Mouse (Mus musculus) mouse trophoblast stem cell (cell line): ENCODE data around the gene Drosha.

ENCODE experiments used
- in situ Hi-C, 2 experiments: fragments of 300-500 bp; cut with MseI, MboI; formaldehyde crosslinking; loops; 2 replicates in 1 of 2; 3 replicates in 1 of 2; pipeline ENCODE4 v1.15.1; 2025

Gene Drosha

DNA sequence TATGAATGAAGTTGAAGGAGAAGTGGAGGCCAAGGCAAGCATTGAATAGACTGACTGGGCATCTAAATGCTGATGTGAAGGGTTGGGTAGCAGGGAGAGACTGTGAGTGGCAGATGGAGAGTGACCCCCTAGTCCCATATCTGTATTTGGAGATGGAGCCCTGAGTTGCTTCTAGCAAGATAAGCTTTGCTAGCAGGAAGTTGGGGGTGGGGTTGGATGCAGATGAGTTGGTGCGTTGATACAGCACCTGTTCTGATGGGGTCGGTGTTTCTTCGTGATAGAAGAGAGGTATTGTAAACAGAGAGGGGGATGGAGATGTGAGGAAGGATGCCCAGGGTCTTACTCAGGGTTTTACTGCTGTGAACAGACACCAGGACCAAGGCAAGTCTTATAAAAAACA lies 5.3 kb downstream of the Drosha start:
- in situ Hi-C loops, result no loop called here

DNA sequence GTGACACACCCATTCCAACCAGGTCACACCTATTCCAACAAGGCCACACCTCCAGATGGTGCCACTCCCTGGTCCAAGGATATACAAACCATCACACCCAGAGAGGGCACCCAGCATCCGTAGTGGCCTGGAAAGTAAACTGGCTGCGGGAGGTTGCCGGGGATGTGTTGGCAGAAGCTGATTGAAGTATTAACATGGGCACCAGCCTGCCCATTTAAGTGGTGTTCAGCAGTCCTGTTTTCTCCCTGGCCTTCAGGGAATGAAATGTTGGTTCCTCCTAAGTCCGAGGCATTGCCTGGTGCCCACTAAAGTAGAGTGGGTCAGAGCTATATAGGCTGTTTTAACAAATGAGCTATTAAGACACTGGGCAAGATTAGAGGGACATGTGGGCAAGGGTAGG lies 8.0 kb downstream of the Drosha start:
- in situ Hi-C loops, result no loop called here

DNA sequence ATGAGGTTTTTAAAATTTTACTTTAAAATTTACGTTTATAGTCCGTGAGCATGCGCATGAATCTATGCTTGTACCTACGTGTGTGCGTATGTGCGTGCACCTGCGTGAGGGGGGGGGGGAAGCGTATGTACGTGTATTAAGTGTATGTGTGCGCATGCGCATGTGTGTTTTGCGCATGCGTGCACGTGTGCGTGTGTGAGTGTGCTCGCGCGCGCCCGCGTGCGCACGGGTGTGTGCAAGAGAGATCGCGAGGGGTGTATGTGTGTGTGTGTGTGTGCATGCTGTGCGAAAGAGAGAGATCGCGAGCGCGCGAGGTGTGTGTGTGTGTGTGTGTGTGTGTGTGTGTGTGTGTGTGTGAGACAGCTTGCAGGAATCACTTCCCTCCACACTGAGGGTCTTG lies 8.8 kb downstream of the Drosha start:
- in situ Hi-C loops, result no loop called here

DNA sequence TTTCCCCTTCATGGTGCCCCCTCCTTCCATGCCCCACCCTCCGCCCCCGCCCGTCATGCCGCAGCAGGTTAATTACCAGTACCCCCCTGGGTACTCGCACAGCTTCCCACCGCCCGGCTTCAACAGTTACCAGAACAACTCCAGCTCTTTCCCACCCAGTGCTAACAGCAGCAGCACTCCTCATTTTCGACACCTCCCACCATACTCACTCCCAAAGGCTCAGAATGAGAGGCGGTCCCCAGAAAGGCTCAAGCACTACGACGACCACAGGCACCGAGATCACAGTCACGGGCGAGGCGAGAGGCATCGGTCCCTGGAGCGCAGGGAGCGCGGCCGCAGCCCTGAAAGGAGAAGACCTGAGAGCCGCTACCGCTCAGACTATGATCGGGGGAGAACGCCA lies 9.6 kb downstream of the Drosha start:
- in situ Hi-C loops, result no loop called here

DNA sequence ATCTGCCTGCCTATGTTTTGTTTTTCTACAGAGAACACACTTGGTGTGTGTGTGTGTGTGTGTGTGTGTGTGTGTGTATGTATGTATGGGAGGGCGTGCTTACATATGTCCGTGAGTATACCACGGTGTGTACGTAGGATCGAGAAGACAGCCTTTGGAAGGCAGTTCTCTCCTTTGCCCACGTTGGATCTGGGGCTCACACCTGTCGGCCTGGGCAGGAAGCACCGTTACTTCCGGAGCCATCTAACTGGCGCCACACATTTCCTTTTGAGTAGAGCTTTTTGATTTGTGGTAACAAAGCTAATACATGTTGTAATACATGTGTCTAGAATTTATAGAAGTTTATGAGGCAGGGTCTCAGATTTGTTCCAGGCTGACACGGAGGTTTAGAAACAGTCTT lies 16.1 kb downstream of the Drosha start:
- in situ Hi-C loops, result no loop called here

- in situ Hi-C loops, result no loop called here
Measured at GRCm38 (mm10) chr15:12842833-12843232, 18.2 kb downstream of the Drosha start.

- in situ Hi-C loops, result no loop called here
Measured at GRCm38 (mm10) chr15:12848196-12848975, 23.8 kb downstream of the Drosha start.

- in situ Hi-C loops, result no loop called here
Measured at GRCm38 (mm10) chr15:12849373-12849772, 24.8 kb downstream of the Drosha start.

GRCm38 (mm10) chr15:12853471-12853870 lies 28.9 kb downstream of the Drosha start:
- in situ Hi-C loops, result no loop called here

- in situ Hi-C loops, result no loop called here
Measured at GRCm38 (mm10) chr15:12856780-12857179, 32.2 kb downstream of the Drosha start.

DNA sequence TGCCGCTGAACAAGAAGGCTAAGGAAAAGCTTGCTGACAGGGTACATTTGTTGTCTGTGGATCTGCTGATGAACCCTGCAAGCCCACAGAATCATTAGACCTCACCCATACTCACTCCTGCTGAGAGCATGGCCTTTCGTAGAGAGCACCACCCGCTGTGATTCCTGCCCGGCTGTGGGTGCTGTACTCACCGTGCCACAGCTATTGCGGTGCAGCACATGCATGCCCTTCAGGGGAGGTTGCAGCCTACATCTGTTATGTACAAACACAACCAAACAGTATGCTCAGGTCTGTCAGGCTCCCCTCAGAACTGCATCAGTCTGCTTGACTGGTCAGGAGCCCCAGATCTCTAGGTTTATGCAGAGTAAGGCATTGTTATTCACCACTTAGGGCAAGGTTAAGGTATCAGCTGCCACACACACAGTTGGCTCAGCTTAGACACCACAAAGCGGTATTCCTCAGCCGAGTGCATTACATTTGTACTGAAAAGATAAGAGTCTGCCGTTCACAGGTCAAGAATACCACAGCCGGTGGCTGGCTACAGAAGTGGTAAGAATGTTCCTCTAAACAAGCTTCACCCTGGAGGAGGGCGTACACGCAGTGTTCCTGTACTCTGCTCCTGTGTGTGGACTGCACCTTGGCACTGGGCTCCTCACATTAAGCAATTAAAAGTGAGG lies 33.4 kb downstream of the Drosha start:
- in situ Hi-C loops, result no loop called here

DNA sequence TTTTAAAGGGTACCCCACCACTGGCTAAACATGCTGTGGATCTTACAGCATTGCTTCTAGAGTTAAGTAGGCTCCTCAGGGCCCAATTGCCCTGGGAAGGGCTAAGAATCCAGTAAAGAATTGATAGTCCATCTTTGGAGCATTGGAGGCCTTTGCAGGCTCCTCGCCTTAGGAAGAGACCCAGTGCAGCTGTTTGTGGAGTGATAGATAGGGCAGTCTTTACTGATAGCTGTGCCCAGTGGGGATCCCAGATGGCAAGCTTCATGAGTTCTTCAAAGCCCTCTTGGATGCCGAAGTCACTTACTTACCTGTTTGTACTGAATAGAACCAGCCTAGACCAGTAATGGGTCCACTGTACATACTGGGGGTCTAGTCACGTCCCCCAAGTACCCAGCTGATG lies 34.0 kb downstream of the Drosha start:
- in situ Hi-C loops, result no loop called here

DNA sequence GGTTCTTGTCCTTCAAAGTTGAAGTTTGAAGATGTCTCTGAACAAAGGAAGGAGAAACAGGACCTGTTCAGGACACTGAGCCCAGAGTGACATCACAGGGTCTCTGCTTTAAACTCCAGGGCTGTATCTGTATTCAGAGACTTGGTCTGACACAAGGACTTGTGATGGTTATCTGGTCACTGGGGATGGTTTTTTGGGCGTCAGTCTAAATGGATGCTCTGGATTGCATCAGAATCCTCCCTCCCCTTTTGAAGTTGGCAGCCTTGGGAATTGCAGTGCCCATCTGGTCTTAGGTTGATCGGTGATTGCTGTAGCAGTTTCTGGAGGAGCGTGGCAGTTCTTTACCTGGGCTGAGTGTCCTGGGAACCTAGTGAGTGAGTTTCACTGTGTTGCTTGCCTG lies 37.4 kb downstream of the Drosha start:
- in situ Hi-C loops, result no loop called here

DNA sequence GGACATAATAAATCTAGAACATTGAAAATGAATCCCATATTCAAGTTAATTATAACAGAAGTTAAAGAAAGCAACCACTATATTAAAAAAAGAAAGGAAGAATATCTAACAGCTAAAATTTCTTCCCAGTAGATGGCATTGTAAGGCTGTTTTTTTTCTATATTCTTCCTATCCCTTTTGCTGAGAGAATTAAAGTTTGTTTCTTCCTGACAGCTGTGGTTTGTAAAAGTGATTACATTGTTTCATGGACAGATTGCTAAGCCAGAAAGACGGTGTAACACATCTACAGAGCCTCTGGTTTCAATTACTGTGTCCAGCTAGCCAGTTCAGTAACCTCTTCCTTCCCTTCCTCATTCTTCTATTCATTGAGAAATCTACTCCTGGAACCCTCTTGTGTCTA lies 39.1 kb downstream of the Drosha start:
- in situ Hi-C loops, result no loop called here

- in situ Hi-C loops, result no loop called here
Measured at GRCm38 (mm10) chr15:12865595-12866314, 41.1 kb downstream of the Drosha start.

- in situ Hi-C loops, result no loop called here
Measured at GRCm38 (mm10) chr15:12867269-12867668, 42.7 kb downstream of the Drosha start.

DNA sequence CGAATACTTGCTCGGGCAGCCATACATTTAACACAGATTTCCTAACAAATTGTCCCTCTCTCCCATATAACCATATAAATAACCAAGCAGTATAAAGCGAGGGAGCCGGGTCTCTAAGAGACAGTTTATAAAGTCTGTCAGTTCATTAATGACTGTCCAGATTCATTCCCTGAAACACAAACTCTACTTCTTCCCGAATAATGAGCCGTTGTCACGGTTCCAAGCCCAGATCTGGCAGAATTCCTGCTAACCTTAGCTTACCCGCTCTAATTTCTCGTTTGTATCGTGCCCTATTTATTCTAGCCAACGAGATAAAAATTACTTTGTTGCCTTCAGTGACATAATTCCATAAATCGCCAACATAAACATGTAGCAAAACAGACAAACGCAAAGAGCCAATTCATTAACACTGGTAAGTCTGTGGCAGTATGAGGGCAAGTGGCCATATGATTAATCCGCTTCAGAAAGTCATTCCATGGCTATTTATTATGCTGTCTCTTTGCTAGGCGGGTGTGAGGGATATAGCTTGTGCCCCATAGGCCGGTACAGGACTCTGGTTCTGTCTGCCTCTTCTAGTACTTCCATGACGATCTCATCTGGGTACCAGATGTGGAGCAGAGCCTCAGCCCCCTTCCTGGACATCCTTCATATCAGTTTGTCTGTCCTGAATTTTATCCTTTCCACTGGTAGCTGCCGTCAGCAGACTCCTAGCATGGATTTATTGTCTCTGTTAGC lies 51.0 kb downstream of the Drosha start:
- in situ Hi-C loops, result no loop called here

DNA sequence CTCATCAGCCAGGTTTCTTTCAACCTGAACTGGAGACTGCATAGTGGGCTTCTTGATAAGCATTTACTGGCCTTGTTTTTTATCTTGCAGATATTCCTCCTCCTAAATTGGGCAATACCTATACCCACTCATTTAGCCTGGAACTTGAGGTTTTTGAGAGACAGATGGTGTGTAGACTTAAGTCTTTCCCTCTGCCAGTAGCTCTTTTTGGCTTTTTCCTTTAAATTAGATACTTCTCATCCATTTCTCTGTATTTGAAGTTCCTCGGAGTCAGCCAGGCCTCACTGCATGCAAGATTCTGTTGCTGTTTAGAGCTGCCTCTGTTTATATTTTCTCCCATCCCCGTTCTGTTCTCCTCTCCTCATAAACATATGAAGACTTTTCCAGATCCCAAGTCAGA lies 51.7 kb downstream of the Drosha start:
- in situ Hi-C loops, result no loop called here

- in situ Hi-C loops, result no loop called here
Measured at GRCm38 (mm10) chr15:12876881-12877280, 52.3 kb downstream of the Drosha start.

- in situ Hi-C loops, result no loop called here
Measured at GRCm38 (mm10) chr15:12877934-12878333, 53.3 kb downstream of the Drosha start.

DNA sequence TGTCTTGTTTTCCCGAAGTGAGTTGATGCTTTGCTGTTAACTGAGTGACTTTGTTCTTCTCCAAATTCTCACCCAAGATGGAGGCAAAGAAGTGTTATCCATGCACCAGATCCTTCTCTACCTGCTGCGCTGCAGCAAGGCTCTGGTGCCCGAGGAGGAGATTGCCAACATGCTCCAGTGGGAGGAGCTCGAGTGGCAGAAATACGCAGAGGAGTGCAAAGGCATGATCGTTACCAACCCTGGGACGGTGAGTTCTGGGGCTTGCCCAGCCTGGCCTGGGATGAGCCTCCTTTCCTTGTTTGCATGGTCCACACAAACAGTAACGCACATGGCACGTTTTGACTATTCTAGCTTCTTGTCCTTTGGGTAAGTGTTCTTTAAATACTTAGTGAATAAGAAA lies 54.0 kb downstream of the Drosha start:
- in situ Hi-C loops, result no loop called here

DNA sequence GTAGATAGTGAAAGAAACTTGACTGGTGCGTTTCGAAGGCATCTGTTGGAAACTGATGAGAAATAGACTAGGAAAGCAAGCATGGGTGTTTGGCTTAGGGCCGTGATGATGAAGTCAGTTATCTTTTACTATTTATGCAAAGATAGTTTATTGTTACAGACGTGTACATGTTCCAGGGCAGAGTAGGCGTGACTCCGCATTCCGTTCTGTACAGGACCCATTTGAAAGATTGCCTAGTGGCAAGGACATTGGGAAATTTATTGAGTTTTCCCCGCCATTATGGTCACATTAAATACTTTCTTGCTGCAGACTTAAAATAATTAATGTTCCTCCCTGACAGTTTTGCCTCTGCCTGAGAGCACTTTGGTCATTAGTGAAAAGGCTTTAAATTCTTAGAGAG lies 55.3 kb downstream of the Drosha start:
- in situ Hi-C loops, result no loop called here
